Mouse (Mus musculus) activated CD4-positive, CD25-positive, alpha-beta regulatory T cell, adult 4 months (primary cell): Measurements from ENCODE around the gene Zfp638. TPM values are rescaled to one million over a fixed set of nuclear protein-coding genes. Genes with fewer than 3 reads are reported as not detected.
A peak's percentile ranks its signal among the peaks of the same experiment; 100 is the strongest.
"Not testable (repeated sequence)": the region's sequence is repeated elsewhere in the genome, so short reads cannot be mapped to it uniquely, and the experiment has no call there.

Experiments used
- ATAC-seq: one replicate; pipeline ENCODE4 v1.8.0; 2017
- polyA plus RNA-seq, 2 experiments: library from polyadenylated mRNA; unstranded; fragments of 100-300 nt; shearing (Covaris generic); gene quantifications; one replicate each; pipeline ENCODE4 v1.2.1; 2017

Gene Zfp638
- 100 to 1,000 TPM; 114 to 116 TPM for polyA plus RNA-seq

DNA sequence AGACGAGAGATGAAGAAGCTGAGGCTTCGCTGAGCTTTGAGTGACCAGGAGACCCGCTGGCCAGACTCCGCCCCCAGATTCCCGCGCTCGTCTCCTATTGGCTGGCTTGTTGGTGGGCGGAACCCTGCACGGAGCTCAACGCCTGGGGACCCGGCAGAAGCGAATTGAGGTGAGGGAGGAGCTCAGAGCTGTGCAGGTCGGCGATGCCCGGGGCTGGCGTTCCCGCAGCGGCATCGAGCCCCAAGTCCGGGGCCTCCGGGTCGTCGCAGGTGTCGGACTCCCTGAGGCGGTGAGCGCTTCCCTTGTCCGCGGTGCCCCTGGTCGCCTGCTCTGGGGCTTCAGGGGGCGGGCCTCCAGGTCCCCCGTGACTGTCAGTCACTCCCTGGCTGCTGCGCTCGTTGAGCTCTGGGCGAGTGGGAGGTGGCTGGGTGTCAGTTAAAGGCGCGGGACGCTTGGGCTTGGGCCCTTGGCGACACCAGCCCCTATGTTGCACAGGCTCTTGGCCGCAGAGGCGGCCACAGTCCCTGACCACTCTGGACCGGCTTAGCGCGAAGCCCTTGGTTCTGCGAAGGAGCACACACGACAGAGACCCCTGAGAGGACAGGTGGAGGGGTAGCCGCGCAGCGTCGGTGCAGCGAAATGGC lies at the start of gene Zfp638:
Gene Zfp638, plus strand, starts transcription at position 156 of the 644 bp plus-strand sequence.
- ATAC-seq = peak; percentile 83

GRCm38 (mm10) chr6:83818996-83819395 lies 47.9 kb upstream of the Zfp638 start:
- ATAC-seq = no peak

DNA sequence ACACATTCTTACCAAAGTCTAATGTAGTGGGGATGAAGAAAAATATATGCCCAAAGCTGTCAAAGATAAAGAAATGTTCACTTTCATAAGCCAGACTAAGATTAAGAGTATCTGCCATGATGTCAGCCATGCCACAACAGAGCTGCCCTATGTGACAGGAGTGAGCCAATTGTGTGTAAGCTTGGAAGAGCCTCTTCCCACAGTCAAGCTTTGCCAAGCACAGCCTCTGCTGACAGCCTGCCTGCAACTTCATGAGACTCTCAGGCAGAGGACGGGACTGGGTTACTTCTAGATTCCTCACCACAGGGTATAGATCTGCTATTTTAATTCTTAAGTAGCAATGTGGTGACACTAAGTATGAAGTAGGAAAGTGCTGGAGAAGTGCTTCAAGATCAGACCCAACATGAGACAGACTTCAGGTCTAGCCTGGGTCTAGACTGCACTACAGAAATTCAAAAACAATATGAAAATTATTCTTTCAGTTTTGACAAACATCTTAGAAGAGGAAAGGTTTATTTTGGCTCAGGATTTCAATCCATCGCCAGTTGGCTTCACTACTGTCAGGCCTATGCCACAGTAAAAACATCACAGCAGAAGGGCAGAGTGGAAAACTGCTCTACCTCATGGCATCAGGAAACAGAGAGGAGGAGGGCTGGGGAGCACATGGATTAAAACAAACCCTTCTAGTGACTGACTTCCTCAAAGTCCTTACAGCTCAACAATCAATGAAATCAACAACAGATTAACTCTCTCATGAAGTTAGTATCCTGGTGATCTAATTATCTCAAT lies 46.0 kb upstream of the Zfp638 start:
- ATAC-seq = no peak

DNA sequence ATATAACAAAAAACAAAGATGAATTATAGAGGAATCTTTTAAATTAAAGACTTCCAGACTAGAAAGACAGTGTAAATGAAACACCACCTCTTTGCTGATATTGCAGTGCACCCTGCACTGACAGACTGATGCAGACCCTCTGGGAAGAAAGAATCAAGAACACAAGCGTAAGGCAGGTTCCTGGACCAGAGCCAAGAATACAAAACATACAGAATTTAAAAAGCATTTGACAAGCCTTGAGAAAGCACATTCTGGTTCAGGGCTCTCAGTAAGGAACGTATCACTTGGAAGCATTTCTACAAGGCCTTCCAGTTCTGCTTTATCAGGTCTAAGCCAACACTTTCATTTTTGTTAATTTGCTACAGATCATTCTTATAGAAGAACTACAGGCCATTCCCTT lies 45.1 kb upstream of the Zfp638 start:
- no peak for ATAC-seq

- peak; percentile 59 for ATAC-seq
Observed at GRCm38 (mm10) chr6:83830941-83831605, 35.8 kb upstream of the Zfp638 start.

- ATAC-seq = peak; percentile 91
Observed at GRCm38 (mm10) chr6:83831606-83832123, 35.2 kb upstream of the Zfp638 start, which contains the start of gene Paip2b. Gene Paip2b, minus strand, starts transcription at chr6:83831741.

- ATAC-seq = not testable (repeated sequence)
Observed at GRCm38 (mm10) chr6:83832393-83832792, 34.5 kb upstream of the Zfp638 start.

GRCm38 (mm10) chr6:83836826-83837225 lies 30.1 kb upstream of the Zfp638 start:
- no peak for ATAC-seq

DNA sequence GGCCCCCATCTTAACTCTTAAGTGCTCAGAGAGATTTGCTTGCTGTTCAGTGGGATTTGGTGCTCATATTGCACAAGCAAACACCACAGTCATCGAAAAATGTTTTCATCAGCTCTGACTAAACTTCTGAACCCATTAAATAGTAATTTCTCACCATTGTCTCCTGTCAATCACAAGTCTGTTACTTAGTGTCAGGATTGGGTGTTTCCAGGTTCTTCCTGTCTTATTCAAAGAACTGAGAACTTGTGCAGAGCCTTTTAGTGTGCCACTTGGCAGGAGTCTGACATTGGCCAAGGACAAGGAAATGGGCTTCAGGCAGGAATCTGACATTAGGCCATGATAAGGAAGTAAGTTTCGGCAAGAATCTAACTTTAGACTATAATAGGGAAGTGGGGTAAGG lies 28.9 kb upstream of the Zfp638 start:
- no peak for ATAC-seq

DNA sequence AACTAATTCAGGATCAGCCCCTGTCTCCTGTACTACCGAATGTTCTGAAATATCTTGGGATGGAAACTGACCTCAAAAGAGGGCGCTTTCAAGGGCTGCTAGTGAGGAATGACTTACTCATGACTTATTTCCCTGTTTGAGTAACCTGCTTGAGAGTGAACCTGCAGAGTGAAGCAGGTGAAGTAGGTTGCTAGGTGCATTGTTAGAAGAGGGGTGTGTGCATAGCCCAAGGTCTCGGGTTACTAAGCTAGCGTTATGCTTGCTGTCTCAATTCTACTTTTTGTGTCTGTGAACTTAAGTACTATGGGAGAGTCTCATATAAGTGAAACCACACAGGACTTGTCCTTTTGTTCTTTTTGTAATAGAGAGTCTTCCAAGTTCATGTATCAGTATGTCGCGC lies 26.8 kb upstream of the Zfp638 start:
- ATAC-seq = no peak

DNA sequence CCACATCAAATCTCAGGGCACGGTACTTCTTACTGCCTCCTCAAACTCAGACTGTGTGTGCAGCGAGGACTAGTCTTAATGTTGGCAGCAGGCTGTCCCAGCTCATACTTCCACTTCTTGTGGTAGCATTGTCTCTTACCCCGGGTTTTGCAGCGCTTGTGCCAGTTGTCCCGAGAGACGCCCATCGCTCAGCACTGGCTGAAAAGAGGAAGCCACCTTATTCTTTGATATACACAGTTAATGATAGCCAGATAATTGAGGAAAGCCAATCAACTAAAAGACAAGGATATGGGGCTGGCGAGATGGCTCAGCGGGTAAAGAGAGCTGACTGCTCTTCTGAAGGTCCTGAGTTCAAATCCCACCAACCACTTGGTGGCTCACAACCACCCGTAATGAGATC lies 22.0 kb upstream of the Zfp638 start:
- no peak for ATAC-seq

DNA sequence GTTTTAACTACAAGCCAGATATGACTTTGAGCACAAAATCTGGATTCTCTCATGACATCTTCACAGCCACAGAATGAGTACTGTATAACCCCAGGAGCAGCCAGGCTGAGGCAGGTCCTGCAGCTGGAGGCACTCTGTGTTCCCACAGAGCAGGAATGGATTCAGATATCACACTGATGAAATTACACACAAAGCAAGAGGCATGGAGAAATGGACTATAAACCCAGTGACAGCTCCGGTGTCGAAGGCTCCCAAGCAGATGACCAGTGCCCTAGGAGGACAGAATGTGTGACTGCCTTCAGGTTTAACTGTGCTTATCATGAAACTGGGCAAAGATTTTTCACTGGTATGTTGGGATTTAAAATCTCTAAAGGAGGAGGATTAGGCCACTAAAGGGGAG lies 20.8 kb upstream of the Zfp638 start:
- ATAC-seq = no peak

DNA sequence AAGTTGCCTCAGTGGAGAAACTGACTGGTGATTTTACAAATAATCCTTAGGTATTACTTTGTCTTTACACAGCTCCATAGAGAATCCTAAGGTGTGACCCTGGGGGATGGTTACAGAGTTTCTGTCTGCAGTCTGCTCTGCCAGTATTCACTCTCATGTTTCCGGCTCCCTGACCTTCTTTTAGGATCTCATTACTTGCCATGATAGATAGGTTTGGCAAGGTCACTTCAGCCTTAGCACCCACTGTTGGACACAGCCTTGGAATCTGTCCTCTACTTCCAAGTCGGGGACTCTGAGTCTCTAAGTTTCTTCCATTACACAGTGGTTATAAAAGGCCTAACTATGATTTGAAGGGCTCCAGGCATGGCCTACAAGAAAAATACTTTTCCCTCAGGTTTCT lies 17.5 kb upstream of the Zfp638 start:
- ATAC-seq = no peak

DNA sequence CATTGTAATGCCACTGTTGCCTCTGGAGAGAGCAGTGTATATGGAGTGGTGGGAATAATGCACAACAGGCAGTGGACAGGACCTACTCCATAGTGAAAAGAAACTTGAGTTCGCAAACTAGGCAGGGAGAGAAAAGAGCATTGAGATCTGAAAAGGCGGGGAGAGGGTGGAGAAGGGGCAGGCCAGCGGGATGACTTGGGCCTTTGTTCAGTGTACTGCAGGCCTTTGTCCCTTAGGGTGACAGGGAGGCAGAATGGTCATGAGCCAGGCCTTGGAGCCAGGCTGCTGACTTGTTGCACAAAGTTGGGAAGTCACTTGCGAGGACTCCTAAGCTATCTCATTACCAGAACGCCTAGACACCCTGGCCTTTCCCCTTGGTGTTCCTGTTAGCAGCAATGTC lies 9.4 kb upstream of the Zfp638 start:
- ATAC-seq = no peak

DNA sequence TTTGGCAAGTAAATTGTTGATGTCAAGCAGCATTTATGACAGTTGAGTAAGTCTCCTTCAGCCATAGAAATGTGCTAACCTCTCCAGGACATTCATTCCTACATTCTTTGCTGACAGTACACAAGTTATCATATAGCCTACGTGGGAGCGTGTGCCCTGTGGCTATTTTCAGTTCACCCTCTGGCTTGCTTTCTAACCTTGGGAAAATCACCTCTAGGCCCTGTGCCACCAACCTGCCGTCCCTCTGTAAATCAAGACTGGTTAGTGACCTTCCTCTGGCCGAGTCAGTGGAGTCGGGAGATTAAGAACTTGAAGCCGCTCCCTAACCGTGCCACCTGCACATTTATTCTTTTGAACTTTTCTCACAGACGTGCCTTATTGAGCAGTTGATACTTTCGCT lies 6.9 kb upstream of the Zfp638 start:
- no peak for ATAC-seq

DNA sequence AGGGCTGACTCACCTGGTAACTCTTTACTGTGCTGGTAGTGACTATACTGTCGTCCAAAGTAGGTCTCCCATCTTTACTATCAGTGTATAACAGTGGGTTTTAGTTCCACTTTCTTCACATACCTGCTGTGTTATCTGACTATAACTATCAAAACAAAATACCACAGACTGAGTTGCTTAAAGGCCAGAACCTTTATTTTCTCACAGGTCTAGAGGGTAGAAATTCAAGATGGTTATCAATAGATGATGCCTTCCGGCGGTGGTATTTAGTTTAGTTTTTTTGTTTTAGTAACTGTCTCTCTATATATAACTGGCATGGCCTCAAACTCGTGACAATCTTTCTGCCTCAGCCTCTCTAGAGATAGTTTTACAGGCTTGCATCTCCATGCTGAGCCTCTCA lies 3.4 kb upstream of the Zfp638 start:
- peak; percentile 53 for ATAC-seq

GRCm38 (mm10) chr6:83866423-83866822 lies 486 bp upstream of the Zfp638 start:
- ATAC-seq = no peak

GRCm38 (mm10) chr6:83867598-83868585 lies 983 bp downstream of the Zfp638 start:
- ATAC-seq = no peak

GRCm38 (mm10) chr6:83879815-83880214 lies 12.9 kb downstream of the Zfp638 start:
- peak; percentile 46 for ATAC-seq

- no peak for ATAC-seq
Observed at GRCm38 (mm10) chr6:83886789-83887188, 19.9 kb downstream of the Zfp638 start.

DNA sequence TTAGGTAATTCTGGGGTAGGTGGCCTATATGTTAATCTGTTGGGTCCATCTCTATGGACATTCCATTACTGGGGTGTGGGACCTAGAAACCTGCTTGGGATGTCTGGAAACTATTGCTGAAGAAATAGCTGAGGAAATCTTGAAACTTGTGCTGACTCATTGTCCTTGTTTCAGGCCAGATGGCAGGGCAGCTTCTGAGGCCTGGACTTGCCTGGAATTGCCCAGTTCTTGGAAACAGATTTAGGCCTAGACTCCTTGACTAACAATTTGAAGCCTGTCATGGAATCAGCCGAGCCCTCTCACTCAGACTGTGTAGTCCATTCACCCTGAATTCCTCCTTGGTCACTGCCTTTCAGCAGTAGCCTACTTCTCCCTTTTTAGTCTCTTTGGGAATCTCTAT lies 21.9 kb downstream of the Zfp638 start:
- no peak for ATAC-seq
